Mouse (Mus musculus): ENCODE measurements at regions not wholly inside any gene's neighbourhood (a gene's known extent, or its start where the extent isn't known, plus 50 kb on each side); places are given as distances from the start of the nearest gene placed in this dataset.

DNA sequence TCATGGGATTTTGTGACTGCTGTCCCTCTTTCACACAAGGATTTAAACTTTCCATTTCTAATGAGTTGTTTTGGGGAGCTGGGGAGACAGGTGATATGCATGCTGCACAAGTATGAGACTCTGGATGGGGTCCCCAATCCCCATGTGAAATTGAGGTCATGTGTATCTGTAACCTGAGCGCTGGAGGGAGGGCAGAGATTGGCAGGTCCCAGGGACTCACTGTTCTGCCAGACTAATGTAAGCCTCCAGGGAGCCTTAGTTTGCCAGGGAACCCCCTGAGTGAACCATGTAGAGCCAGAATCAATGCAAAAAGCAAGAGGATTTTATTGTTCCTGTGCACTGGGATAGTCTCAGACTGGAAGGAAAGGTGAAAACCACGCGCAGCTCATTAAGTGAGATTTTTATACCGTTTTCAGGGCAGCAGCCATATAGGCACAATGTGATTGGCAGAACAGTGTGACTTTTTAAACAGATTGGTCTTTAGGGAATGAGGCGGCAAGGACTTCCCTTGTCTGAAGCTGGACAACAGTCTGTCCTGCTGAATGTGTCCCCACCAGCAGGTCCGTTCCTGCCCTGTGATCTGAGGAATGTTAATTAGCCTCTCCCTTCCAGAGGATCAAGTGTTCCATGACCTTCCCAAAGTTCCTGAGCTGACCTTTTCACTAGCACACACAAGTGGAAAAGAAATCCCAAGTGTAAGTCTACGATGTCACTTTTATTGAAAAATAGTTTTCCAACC is 59.9 kb upstream of the Oxgr1 start:
- no peak for DNase-seq (ENCODE audit: low spot score in 2 of 2)

DNA sequence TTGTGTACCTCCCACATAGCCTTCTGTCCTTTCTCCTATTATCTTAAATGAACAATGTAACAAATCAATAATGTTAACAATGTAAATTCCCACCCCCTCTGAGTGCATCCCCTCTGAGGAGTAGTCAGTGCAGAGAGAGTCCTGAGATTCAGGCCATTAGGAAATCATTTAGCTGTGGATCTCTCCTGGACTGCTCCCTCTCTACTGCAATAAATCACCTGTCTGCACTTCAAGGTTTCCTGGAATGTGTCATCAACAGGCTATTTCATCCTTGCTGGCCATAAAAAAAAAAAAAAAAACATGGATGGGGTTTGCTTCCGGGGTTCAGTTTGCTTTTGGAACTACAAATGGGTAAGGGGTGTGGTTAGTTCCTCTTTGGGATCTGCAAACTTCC is 60.5 kb upstream of the Oxgr1 start:
- no peak for DNase-seq (ENCODE audit: low spot score in 2 of 2)

- no peak for DNase-seq (ENCODE audit: low spot score in 2 of 2)
Observed at GRCm38 (mm10) chr14:120109846-120110245, 67.6 kb upstream of the Oxgr1 start.

DNA sequence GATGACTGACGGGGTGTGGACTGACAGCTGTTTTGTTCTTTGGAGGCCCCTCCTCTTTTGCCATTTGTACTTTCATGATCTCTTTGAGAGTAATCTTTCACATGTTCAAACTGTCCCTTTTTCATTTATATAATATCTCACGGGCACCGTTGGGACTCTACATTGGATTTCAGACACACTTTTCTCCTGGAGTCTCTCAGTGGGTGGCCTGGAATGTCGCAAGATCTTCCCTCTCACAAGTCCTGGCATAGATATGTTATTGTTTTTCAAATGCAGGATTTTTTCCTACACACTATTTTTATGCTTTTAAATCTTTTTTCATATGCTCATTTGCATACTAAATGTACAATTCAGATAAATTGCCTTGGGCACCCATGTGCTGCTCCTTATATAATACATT is 71.1 kb upstream of the Oxgr1 start:
- no peak for DNase-seq (ENCODE audit: low spot score in 2 of 2)

- DNase-seq (ENCODE audit: low spot score in 2 of 2) = no peak
Observed at GRCm38 (mm10) chr14:120118582-120118981, 76.3 kb upstream of the Oxgr1 start.

DNA sequence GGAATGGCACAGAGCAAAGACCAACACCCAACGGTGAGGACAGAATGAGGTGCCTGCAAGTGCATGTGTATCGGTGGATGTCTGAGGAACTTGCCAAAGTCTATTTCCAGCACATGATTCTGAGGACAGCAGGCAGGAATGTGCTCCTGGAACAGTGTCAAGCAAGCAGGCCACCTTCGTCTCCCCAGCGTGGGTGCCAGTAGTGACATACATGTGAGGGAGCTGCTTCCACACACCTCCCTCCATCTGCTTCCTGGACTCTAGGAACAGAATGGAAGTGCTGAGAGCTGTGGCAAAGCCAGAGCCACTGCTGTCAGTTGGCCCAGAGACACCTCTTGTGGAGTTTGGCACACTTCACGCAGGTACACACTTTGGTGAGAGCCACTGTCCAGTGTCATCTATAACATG is 76.9 kb upstream of the Oxgr1 start:
- peak in 1 of 2 experiments; percentile 53 for DNase-seq (ENCODE audit: low spot score in 2 of 2)

- DNase-seq (ENCODE audit: low spot score in 2 of 2) = peak in 1 of 2 experiments; percentile 51
Observed at GRCm38 (mm10) chr14:120119506-120119905, 77.3 kb upstream of the Oxgr1 start.

DNA sequence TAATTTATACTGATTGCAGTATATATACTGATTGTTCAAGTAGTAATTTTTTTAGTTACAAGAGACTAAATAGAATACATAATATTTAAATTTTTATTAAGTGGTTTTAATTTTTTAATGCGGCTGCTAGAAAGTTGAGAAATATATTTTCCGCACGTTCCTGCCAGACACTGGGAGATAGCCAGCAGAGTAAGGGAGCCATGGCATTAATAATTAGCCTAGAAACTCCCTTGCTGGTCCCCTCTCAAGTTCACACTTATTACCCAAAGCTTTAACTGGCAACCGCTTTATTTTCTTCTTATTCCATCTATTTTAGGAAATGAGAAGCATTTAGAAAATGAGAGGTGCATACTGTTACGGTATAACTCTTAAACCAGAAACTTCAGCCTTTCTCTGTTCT is 78.0 kb upstream of the Oxgr1 start:
- no peak for DNase-seq (ENCODE audit: low spot score in 2 of 2)

DNA sequence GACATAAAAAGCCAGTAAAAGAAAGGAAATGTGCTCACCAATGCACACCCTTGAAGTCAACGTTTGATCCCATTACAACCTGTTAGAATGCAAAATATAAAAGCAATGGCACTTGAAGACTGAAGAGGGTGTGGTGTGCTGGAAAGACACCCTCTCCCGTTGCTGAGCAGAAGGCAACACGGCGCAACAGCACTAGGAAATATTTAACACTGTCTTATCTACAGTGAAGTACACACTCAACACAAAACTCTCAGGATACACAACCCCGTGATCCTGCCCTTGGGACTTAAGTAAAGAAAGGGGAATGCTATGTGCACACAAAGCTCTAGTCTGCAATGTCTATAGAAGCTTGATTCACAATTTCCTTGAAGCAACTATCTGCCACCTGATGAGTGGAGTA is 83.1 kb upstream of the Oxgr1 start:
- DNase-seq (ENCODE audit: low spot score in 2 of 2) = no peak

DNA sequence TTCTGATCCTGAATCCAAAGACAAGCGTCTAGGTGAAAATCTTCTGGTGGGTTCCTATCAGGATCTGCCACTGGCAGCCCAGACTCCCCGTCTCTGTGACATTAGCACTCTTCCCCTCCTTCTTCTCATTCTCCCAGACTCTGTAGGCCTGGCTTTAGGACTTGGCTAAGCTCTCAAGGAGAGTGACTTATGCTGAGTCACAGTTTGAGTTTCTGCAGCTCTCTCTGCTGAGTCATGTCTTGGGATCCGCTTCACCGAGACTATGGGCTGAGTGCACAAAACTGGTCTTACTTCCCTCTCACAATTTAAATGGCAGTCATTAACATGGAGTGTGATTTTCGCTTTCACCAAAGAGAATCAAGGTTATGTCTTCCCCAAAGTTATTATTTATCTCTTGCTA is 85.2 kb upstream of the Oxgr1 start:
- no peak for DNase-seq (ENCODE audit: low spot score in 2 of 2)

- DNase-seq (ENCODE audit: low spot score in 2 of 2) = no peak
Observed at GRCm38 (mm10) chr14:120134346-120135008, 92.2 kb upstream of the Oxgr1 start.

GRCm38 (mm10) chr14:120135198-120135597 is 93.0 kb upstream of the Oxgr1 start:
- DNase-seq (ENCODE audit: low spot score in 2 of 2) = no peak

DNA sequence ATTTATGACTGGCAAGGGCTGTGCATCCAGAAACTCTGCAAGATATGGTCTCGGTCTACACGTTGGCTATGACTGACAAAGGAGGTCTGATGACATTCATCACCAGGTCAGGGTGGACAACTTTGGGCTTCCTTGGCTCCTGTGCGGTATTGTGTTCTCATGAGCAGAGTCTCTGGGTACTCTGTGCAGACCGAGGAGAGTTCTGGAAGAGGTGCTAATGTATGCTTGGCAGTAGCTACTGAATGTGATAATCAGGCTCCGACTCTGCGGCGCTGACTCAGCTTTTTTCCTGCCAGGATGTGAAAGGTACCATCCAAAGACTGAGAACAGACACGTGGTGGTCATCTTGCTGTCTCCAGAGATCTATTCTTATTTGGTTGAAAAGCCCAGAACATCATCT is 94.5 kb upstream of the Oxgr1 start:
- DNase-seq (ENCODE audit: low spot score in 2 of 2) = no peak

- peak; percentile 96 for DNase-seq (ENCODE audit: low spot score in 2 of 2)
Observed at GRCm38 (mm10) chr14:120137680-120138136, 95.5 kb upstream of the Oxgr1 start.

- no peak for DNase-seq (ENCODE audit: low spot score in 2 of 2)
Observed at GRCm38 (mm10) chr14:120138546-120138945, 96.3 kb upstream of the Oxgr1 start.

- DNase-seq (ENCODE audit: low spot score in 2 of 2) = no peak
Observed at GRCm38 (mm10) chr14:120139256-120139655, 97.0 kb upstream of the Oxgr1 start.

DNA sequence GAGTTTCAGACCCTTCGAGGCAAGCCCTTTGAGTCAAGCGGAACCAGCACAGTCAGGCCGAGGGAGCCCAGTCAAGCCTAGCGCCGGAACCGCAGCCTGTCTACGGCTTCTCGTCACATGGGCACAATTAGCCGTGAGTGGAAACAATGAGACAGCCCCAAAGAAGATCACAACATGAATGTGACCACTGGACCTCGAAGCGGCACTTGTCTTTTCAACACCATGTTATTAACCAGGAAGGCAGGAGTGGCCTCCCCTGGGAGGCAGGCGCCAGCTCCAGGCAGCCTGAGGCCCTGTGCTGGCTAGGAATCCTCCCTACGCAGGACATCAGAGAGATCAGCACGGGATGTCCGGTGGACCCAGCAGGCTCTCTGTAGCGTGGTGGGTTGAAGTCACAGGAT is 97.4 kb upstream of the Oxgr1 start:
- no peak for DNase-seq (ENCODE audit: low spot score in 2 of 2)

- DNase-seq (ENCODE audit: low spot score in 2 of 2) = no peak
Observed at GRCm38 (mm10) chr14:120140211-120140610, 98.0 kb upstream of the Oxgr1 start.

GRCm38 (mm10) chr14:120140791-120141747 is 98.8 kb upstream of the Oxgr1 start:
- no peak for DNase-seq (ENCODE audit: low spot score in 2 of 2)

DNA sequence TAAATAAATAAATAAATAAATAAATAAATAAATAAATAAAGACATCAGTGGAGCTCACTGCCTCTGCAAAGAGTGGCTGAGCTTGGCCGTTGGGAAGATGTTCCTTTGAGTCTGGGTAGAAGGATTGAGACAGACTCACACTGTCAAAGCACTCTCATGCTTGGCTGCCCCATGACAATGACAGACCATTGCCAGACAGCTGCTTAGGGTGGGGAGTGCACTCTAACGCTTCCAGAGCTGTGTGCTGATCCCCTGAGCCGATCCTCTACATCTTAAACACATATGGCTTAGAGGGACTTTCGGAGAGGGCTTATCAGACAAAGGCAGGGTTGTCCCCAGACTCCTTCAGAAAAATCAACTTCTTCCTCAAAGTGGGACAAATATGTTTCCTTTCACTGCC is 100.0 kb upstream of the Oxgr1 start:
- no peak for DNase-seq (ENCODE audit: low spot score in 2 of 2)

DNA sequence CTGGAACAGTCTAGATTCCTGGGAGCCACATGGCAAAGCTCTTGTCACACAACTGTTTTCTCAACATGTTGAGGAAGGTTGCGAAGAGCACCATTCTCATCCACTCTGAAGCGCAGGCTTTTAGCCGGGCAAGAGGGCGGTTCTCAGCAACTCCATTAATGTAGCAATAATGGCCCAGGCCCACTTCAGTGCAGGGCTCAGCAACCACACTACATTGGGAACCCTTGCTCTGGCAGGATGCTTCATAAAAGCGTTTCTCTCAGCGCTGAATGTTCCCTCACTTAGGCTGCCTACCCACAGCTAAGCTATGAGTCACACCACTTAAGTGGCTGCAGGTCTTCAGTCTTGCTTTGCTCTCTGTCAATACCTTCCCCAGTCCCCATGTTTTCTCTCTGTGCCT is 102.2 kb upstream of the Oxgr1 start:
- DNase-seq (ENCODE audit: low spot score in 2 of 2) = no peak

- DNase-seq (ENCODE audit: low spot score in 2 of 2) = no peak
Observed at GRCm38 (mm10) chr14:120146312-120146711, 104.1 kb upstream of the Oxgr1 start.
